Mouse (Mus musculus): Measurements from ENCODE around the gene 4833439L19Rik.

DNA sequence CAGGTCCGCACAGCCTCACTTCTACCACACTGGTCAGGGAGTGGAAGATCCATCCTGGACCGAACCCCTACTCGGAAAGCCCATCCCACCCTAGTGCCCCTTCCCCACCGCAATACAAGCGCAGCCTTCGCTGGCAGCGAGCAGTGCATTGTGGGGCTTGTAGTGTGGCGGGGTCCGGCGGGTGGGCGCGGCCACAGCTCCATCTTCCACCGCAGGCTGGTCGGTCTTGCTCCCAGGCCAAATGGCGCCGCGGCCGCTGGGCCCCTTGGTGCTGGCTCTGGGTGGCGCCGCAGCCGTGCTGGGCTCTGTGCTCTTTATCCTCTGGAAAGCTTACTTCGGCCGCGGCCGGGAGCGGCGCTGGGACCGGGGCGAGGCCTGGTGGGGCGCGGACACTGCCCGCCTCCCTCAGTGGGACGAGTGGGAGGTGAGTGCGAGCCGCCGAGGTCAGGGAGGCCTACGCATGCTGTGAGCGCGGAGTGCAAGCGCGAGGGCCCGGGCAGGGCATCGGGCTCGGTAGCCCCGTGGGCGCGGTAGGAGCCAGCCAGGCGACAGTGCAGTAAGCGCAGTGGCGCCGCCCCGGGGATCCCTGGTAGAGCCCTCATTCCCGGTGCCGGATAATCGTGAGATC is 9.7 kb upstream of the 4833439L19Rik start, which contains the start of gene Arl10:
- TF ChIP-seq CTCF (conservative IDR thresholded peaks at IDR 0.05; ENCODE audit: insufficient read depth, insufficient read length, low read depth, low read length) = 0 out of 2 replicates have a peak, but pooled peaks have one; percentile 21
- TF ChIP-seq POLR2A (IDR thresholded peaks at IDR 0.05; ENCODE audit: low read depth, low read length) = peak; percentile 25
